Mouse (Mus musculus): ENCODE measurements around the gene Olfr1310.
"Not testable (repeated sequence)": the region's sequence is repeated elsewhere in the genome, so short reads cannot be mapped to it uniquely, and the experiment has no call there.

The Olfr1310 gene

DNA sequence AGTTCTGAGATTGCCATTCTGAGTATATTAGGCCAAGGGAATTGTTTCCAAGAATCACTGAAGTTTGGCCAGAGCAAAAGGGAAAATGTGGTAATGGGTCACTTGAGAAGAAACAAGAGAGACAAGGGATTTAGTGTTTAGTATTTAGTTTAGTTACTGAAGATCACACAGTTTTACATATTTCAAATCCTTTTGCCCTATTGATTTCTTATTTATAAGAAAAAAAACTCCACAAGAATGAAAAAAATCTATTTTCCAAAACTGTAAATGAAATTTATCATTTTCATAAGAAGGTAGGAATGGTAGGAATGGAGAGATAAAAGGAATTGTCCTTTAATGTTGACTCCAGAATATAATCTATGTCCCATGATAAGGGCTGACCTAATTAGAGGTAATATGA is at the start of gene Olfr1310:
Gene Olfr1310 (minus strand): TSS at position 101 of the 400 bp plus-strand sequence.
- DNase-seq: no peak

DNA sequence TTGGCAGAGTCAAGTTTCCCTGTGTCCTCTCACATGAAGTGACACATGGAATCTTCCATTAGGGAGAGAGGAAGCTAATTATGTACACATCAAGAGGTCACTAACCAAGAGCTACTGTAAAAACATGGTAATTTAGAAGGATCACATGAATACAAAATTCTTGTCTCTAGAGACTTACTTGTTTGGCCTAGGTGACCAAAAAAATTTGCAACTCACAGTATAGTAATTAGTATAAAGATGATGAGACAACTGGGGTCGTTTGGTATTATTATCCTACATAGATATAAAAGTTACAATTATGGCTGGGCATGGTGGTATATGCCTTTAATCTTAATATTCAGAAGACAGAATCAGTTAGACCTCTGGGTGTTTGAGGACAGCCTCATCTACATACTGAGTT is 37.6 kb upstream of the Olfr1310 start, which contains the start of gene Olfr1312:
Gene Olfr1312 (minus strand): TSS at position 101 of the 400 bp plus-strand sequence.
- DNase-seq: no peak

DNA sequence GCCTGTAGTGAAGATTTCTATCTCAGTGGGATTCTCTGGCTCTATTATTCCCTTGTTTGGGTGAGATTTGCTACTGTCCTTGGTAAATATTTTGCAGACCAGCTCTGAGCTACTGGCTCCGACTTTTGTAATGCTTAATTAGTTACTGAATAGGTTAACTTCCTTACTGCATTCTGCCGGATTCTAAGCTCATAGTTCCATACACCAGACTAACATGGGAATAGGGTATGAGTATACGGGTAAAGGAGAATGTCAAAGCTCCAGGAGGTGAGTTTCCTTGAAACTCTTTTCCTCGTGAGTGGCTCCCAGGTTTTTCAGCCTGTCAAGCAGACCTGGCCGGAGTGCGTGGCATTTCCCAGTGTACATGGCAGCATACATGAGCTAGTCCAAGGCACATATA is 14.5 kb upstream of the Olfr1310 start:
- not testable (repeated sequence) for DNase-seq

DNA sequence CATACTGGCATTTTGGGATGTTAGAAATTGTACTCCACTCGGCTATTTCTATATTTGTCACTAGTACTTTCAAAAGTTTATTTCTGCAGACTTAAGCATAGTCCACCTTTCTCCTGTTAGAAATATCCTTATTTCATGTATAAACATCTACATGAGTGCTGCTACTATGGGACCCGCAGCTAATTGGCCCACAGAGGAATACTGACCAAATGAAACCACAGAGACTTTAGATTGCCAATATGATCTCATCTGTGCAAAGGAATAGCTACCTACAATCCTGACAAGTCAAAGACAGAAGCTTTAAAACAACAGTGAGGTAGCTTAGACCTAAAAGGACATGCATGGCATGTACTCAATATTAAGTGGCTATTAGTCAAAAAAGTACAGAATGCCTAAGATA is 11.8 kb upstream of the Olfr1310 start, which contains the start of gene Olfr1311:
Gene Olfr1311 (minus strand): TSS at position 101 of the 400 bp plus-strand sequence.
- DNase-seq: no peak

DNA sequence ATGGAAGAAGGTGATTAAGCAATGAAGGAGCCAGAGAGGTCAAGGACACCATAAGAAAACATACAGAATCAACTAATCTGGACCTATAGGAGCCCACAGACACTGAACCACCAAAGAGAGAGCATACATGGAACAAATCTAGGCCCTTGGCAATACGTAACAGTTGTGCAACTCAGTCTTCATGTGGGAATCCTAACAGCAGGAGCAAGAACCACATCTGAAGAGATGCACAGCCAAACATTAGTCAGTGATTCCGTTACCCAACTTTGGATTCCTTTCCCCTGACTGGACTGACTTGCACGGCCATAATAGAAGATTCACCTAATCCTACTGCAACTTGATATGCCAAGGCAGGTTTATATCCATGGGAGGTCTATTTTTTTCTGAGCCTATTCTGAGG is 2.4 kb upstream of the Olfr1310 start:
- no peak for DNase-seq

DNA sequence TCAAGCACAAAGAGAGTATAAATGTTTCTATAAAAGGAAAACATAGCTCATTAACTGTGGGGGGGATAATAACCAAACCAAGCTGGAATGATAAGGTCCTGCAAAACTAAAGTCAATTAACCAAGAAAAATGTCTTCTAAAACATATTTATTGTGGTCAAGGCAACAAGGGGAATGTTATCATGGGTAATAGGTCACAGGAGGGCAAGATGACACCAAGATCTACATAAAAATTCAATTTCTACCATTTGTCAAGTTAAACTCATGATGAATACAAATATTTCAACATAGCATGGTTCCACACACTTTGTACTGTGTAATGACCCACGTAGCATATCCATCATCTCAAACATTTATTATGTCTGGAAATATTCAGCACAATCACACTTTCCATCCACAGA is 22.3 kb downstream of the Olfr1310 start, which contains the start of gene Olfr1309:
Gene Olfr1309 (minus strand): TSS at position 101 of the 400 bp plus-strand sequence.
- DNase-seq: no peak

DNA sequence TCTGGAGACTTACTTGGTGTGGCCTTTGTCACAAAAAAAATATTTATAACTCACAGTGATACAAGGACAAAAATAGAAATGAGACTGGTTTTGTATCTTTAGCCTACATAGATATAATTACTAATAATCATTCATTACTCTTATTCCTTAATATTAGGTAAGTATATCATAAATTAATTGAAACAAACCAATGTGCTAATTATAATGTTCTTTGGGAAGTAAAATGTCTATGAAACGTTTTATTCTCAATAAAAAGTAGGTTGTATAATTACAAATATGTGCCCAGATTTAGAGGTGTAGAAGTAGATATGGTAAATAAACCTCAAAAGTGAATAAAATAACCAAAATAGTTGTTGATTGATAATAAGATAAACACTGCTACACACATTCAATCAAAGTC is 47.7 kb downstream of the Olfr1310 start, which contains the start of gene Olfr1308:
Gene Olfr1308 (minus strand): TSS at position 101 of the 400 bp plus-strand sequence.
- DNase-seq: no peak
